Mouse (Mus musculus): ENCODE data around the gene Cdca7l. TPM values are rescaled to one million over a fixed set of nuclear protein-coding genes. Genes with fewer than 3 reads are reported as not detected.

Cdca7l gene
- polyA plus RNA-seq, 1 experiment from 2014 or later, result 48.3 TPM

GRCm38 (mm10) chr12:117820859-117821221, 16.8 kb downstream of the Cdca7l start:
- no peak overlapping the region for H3K4me2 ChIP-seq
- H3K27ac ChIP-seq (ENCODE audit: low read depth, low read length), result no peak overlapping the region
- no peak overlapping the region for H3K9ac ChIP-seq (ENCODE audit: low read depth, low read length)
- no peak for DNase-seq (ENCODE audit: low spot score)
- no peak overlapping the region for H3K4me3 ChIP-seq (ENCODE audit: low read depth, low read length)
- H3K4me1 ChIP-seq (replicated peaks; ENCODE audit: control insufficient read depth, insufficient read depth, low read length), result no peaks in the 10 kb centered on the region
- H3K9me3 ChIP-seq (ENCODE audit: control insufficient read depth, low read length), result no peaks in the 10 kb centered on the region
- no peaks in the 10 kb centered on the region for H3K27me3 ChIP-seq (replicated peaks; ENCODE audit: control insufficient read depth, insufficient read depth, low read length)
- no peaks in the 10 kb centered on the region for H3K36me3 ChIP-seq (ENCODE audit: control insufficient read depth, insufficient read depth, low read length)
- ATAC-seq (replicated peaks; ENCODE audit: low FRiP score), result peak; percentile 34; the same call in 1 of the 2 replicates

DNA sequence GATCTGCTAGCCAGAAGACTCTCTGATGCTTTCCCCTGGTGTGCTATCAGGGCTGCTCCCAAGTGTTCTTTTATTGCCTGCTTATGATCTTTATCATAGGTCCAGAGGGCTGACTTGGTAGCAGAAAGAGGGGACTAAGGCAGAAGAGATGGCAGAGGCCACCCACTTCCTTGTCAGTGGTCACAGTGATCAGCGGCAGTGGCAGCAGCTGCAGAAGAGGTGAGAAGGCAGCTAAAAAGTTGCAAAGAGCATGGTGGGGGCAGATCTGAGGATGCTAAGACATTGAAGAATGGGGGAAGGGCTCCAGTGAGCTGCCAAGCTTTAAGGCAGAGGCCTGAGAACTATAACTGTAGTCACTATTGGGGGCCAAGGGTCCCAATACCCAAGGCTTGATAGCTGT, 17.3 kb downstream of the Cdca7l start:
- no peak for DNase-seq (ENCODE audit: low spot score)
- H3K4me1 ChIP-seq (replicated peaks; ENCODE audit: control insufficient read depth, insufficient read depth, low read length), result no peaks in the 10 kb centered on the region
- no peak overlapping the region for H3K4me2 ChIP-seq
- H3K9ac ChIP-seq (ENCODE audit: low read depth, low read length), result no peak overlapping the region
- no peak overlapping the region for H3K27ac ChIP-seq (ENCODE audit: low read depth, low read length)
- H3K9me3 ChIP-seq (ENCODE audit: control insufficient read depth, low read length), result no peaks in the 10 kb centered on the region
- 30% methylated on average over 1 of the region's 1 CpGs for WGBS
- ATAC-seq (replicated peaks; ENCODE audit: low FRiP score), result no peak
- H3K4me3 ChIP-seq (ENCODE audit: low read depth, low read length), result no peak overlapping the region
- no peaks in the 10 kb centered on the region for H3K27me3 ChIP-seq (replicated peaks; ENCODE audit: control insufficient read depth, insufficient read depth, low read length)
- H3K36me3 ChIP-seq (ENCODE audit: control insufficient read depth, insufficient read depth, low read length), result no peaks in the 10 kb centered on the region

DNA sequence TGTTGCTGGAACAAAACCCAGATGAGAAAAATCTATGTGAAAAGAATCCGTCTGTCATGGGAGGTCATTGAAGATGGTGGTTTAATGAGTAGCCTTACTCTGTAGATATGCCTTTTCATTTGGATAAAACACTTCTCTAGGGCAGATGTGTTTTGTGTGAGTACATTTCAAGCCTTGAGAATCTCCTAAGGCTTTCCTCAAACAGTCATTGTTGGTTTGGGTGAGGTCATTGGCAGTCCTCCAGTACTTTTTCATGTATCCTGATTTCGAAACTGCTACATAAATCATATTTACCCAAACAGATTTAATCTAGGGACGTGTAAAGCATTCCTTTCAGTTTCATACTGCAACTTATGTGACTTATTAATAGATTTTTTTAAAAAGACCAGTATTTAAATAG, 24.3 kb downstream of the Cdca7l start:
- DNase-seq (ENCODE audit: low spot score), result no peak
- H3K4me1 ChIP-seq (replicated peaks; ENCODE audit: control insufficient read depth, insufficient read depth, low read length), result no peaks in the 10 kb centered on the region
- H3K9ac ChIP-seq (ENCODE audit: low read depth, low read length), result no peak overlapping the region
- H3K27ac ChIP-seq (ENCODE audit: low read depth, low read length), result no peak overlapping the region
- H3K9me3 ChIP-seq (ENCODE audit: control insufficient read depth, low read length), result no peaks in the 10 kb centered on the region
- no peaks in the 10 kb centered on the region for H3K27me3 ChIP-seq (replicated peaks; ENCODE audit: control insufficient read depth, insufficient read depth, low read length)
- ATAC-seq (replicated peaks; ENCODE audit: low FRiP score), result no peak
- H3K4me2 ChIP-seq, result no peak overlapping the region
- WGBS, result 71% methylated on average over 3 of the region's 3 CpGs
- H3K36me3 ChIP-seq (ENCODE audit: control insufficient read depth, insufficient read depth, low read length), result no peaks in the 10 kb centered on the region
- no peak overlapping the region for H3K4me3 ChIP-seq (ENCODE audit: low read depth, low read length)

GRCm38 (mm10) chr12:117831351-117831961, 27.4 kb downstream of the Cdca7l start:
- no peaks in the 10 kb centered on the region for H3K36me3 ChIP-seq (ENCODE audit: control insufficient read depth, insufficient read depth, low read length)
- no peak for DNase-seq (ENCODE audit: low spot score)
- no peak overlapping the region for H3K27ac ChIP-seq (ENCODE audit: low read depth, low read length)
- H3K9me3 ChIP-seq (ENCODE audit: control insufficient read depth, low read length), result no peaks in the 10 kb centered on the region
- H3K9ac ChIP-seq (ENCODE audit: low read depth, low read length), result no peak overlapping the region
- H3K4me3 ChIP-seq (ENCODE audit: low read depth, low read length), result no peak overlapping the region
- H3K4me1 ChIP-seq (replicated peaks; ENCODE audit: control insufficient read depth, insufficient read depth, low read length), result no peaks in the 10 kb centered on the region
- H3K27me3 ChIP-seq (replicated peaks; ENCODE audit: control insufficient read depth, insufficient read depth, low read length), result no peaks in the 10 kb centered on the region
- ATAC-seq (replicated peaks; ENCODE audit: low FRiP score), result no peak
- 58% methylated on average over 8 of the region's 8 CpGs for WGBS
- no peak overlapping the region for H3K4me2 ChIP-seq

GRCm38 (mm10) chr12:117832190-117832589, 28.1 kb downstream of the Cdca7l start:
- no peak for ATAC-seq (replicated peaks; ENCODE audit: low FRiP score)
- H3K27ac ChIP-seq (ENCODE audit: low read depth, low read length), result no peak overlapping the region
- no peaks in the 10 kb centered on the region for H3K27me3 ChIP-seq (replicated peaks; ENCODE audit: control insufficient read depth, insufficient read depth, low read length)
- H3K4me1 ChIP-seq (replicated peaks; ENCODE audit: control insufficient read depth, insufficient read depth, low read length), result no peaks in the 10 kb centered on the region
- no peak overlapping the region for H3K4me2 ChIP-seq
- H3K9ac ChIP-seq (ENCODE audit: low read depth, low read length), result no peak overlapping the region
- no peak for DNase-seq (ENCODE audit: low spot score)
- no peaks in the 10 kb centered on the region for H3K9me3 ChIP-seq (ENCODE audit: control insufficient read depth, low read length)
- H3K4me3 ChIP-seq (ENCODE audit: low read depth, low read length), result no peak overlapping the region
- 36% methylated on average over 5 of the region's 5 CpGs for WGBS
- no peaks in the 10 kb centered on the region for H3K36me3 ChIP-seq (ENCODE audit: control insufficient read depth, insufficient read depth, low read length)

DNA sequence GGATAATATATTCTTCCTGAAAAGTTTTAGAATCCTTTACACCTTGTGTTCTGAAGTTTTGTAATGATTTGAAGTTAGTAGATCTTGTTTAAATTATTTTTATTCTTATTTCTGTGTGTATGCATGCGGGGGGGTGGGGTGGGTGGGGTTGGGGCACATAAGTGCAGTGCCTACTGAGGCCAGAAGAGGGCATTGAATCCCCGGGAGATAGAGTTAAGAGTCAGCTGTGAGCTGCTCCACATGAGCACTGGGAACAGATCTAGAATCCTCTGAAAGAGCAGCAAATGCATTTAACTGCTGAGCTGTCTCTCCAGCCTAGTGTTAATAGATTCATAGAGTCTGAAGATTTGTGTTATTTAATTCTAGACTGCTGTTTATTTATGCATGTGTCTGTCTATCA, 30.6 kb downstream of the Cdca7l start:
- ATAC-seq (replicated peaks; ENCODE audit: low FRiP score), result no peak
- WGBS, result 75% methylated on average over 2 of the region's 2 CpGs
- H3K27ac ChIP-seq (ENCODE audit: low read depth, low read length), result no peak overlapping the region

DNA sequence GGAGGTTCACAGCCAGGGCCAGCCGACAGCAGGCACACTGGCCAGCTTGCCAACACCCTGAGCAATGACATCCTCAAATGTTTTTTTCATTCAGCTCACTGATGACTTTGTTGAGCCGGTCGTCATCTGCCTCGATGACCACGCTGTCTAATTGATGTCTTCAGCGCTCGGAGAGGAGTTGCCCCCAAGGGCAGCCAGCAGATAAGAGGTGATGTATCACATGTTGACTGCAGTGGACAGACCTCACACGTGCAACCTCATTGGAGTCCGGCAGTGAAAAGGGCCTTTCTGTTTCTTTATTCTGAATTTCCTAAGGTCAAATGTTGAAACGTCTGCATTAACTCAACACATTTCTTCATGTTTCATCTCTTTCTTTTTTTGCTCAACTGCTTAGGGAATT, 31.3 kb downstream of the Cdca7l start:
- no peak overlapping the region for H3K27ac ChIP-seq (ENCODE audit: low read depth, low read length)
- H3K4me1 ChIP-seq (replicated peaks; ENCODE audit: control insufficient read depth, insufficient read depth, low read length), result no peaks in the 10 kb centered on the region
- no peak overlapping the region for H3K4me3 ChIP-seq (ENCODE audit: low read depth, low read length)
- H3K36me3 ChIP-seq (ENCODE audit: control insufficient read depth, insufficient read depth, low read length), result no peaks in the 10 kb centered on the region
- H3K9me3 ChIP-seq (ENCODE audit: control insufficient read depth, low read length), result no peaks in the 10 kb centered on the region
- H3K27me3 ChIP-seq (replicated peaks; ENCODE audit: control insufficient read depth, insufficient read depth, low read length), result no peaks in the 10 kb centered on the region
- ATAC-seq (replicated peaks; ENCODE audit: low FRiP score), result no peak
- no peak for DNase-seq (ENCODE audit: low spot score)
- 52% methylated on average over 10 of the region's 10 CpGs for WGBS
- H3K4me2 ChIP-seq, result no peak overlapping the region
- H3K9ac ChIP-seq (ENCODE audit: low read depth, low read length), result no peak overlapping the region

More for the DNA sequence above, 30.6 kb downstream of the Cdca7l start:
- no peaks in the 10 kb centered on the region for H3K9me3 ChIP-seq (ENCODE audit: control insufficient read depth, low read length)
- DNase-seq (ENCODE audit: low spot score), result no peak
- no peak overlapping the region for H3K9ac ChIP-seq (ENCODE audit: low read depth, low read length)
- H3K4me2 ChIP-seq, result no peak overlapping the region
- H3K27me3 ChIP-seq (replicated peaks; ENCODE audit: control insufficient read depth, insufficient read depth, low read length), result no peaks in the 10 kb centered on the region
- H3K36me3 ChIP-seq (ENCODE audit: control insufficient read depth, insufficient read depth, low read length), result no peaks in the 10 kb centered on the region
- no peaks in the 10 kb centered on the region for H3K4me1 ChIP-seq (replicated peaks; ENCODE audit: control insufficient read depth, insufficient read depth, low read length)
- no peak overlapping the region for H3K4me3 ChIP-seq (ENCODE audit: low read depth, low read length)

GRCm38 (mm10) chr12:117837376-117837775, 33.3 kb downstream of the Cdca7l start:
- no peaks in the 10 kb centered on the region for H3K9me3 ChIP-seq (ENCODE audit: control insufficient read depth, low read length)
- H3K27ac ChIP-seq (ENCODE audit: low read depth, low read length), result no peak overlapping the region
- no peak overlapping the region for H3K9ac ChIP-seq (ENCODE audit: low read depth, low read length)
- ATAC-seq (replicated peaks; ENCODE audit: low FRiP score) (no peak), DNase-seq (ENCODE audit: low spot score) (no peak)
- H3K27me3 ChIP-seq (replicated peaks; ENCODE audit: control insufficient read depth, insufficient read depth, low read length), result no peaks in the 10 kb centered on the region
- no peak overlapping the region for H3K4me2 ChIP-seq
- 77% methylated on average over 4 of the region's 4 CpGs for WGBS
- no peak overlapping the region for H3K4me3 ChIP-seq (ENCODE audit: low read depth, low read length)
- H3K4me1 ChIP-seq (replicated peaks; ENCODE audit: control insufficient read depth, insufficient read depth, low read length), result no peaks in the 10 kb centered on the region
- H3K36me3 ChIP-seq (ENCODE audit: control insufficient read depth, insufficient read depth, low read length), result no peaks in the 10 kb centered on the region

GRCm38 (mm10) chr12:117840705-117841104, 36.6 kb downstream of the Cdca7l start:
- H3K9ac ChIP-seq (ENCODE audit: low read depth, low read length), result no peak overlapping the region
- H3K27ac ChIP-seq (ENCODE audit: low read depth, low read length), result no peak overlapping the region
- H3K36me3 ChIP-seq (ENCODE audit: control insufficient read depth, insufficient read depth, low read length), result no peaks in the 10 kb centered on the region
- no peak overlapping the region for H3K4me3 ChIP-seq (ENCODE audit: low read depth, low read length)
- ATAC-seq (replicated peaks; ENCODE audit: low FRiP score), result no peak
- H3K27me3 ChIP-seq (replicated peaks; ENCODE audit: control insufficient read depth, insufficient read depth, low read length), result no peaks in the 10 kb centered on the region
- 21% methylated on average over 1 of the region's 1 CpGs for WGBS
- no peak overlapping the region for H3K4me2 ChIP-seq
- peaks cover 12% of the 10 kb centered on the region for H3K4me1 ChIP-seq (replicated peaks; ENCODE audit: control insufficient read depth, insufficient read depth, low read length)
- no peaks in the 10 kb centered on the region for H3K9me3 ChIP-seq (ENCODE audit: control insufficient read depth, low read length)
- no peak for DNase-seq (ENCODE audit: low spot score)
